Mouse (Mus musculus) intestine, postnatal 0 days (tissue): ENCODE data around the gene Dyrk1b. TPM values are rescaled to one million over a fixed set of nuclear protein-coding genes. Genes with fewer than 3 reads are reported as not detected.
A peak's percentile ranks its signal among the peaks of the same experiment; 100 is the strongest.
"Not testable (repeated sequence)": the region's sequence is repeated elsewhere in the genome, so short reads cannot be mapped to it uniquely, and the experiment has no call there.

Experiments used
- ATAC-seq: fragments of 200-750 bp; cut with Nextera tagmentation; 2 replicates; pipeline ENCODE4 v1.8.0; 2017; ENCODE audit warnings: mild to moderate bottlenecking, moderate TSS enrichment, moderate library complexity
- H3K27ac ChIP-seq: fragments of 300-500 bp; sonication (generic); 2 replicates; pipeline ENCODE4 v1.5.1; 2014; ENCODE audit warnings: mild to moderate bottlenecking, low read depth, low read length, moderate library complexity
- H3K27me3 ChIP-seq: fragments of 300-500 bp; sonication (generic); replicated peaks from 2 replicates; pipeline ENCODE4 v1.6.1; 2014; ENCODE audit warnings: low read length, mixed read lengths; ENCODE audit not compliant: control insufficient read depth, insufficient read depth
- H3K36me3 ChIP-seq: fragments of 300-500 bp; sonication (generic); 2 replicates; pipeline ENCODE4 v1.6.1; 2014; ENCODE audit warnings: mild to moderate bottlenecking, moderate library complexity; ENCODE audit not compliant: control insufficient read depth, insufficient read depth
- H3K4me1 ChIP-seq: fragments of 300-500 bp; sonication (generic); replicated peaks from 2 replicates; pipeline ENCODE4 v1.6.1; 2014; ENCODE audit warnings: antibody characterized with exemption, low read length, mixed read lengths; ENCODE audit not compliant: control insufficient read depth, insufficient read depth
- H3K4me2 ChIP-seq: fragments of 300-500 bp; sonication (generic); replicated peaks from 2 replicates; pipeline ENCODE4 v1.6.1; 2014; ENCODE audit warnings: low read depth, mild to moderate bottlenecking, moderate library complexity
- H3K4me3 ChIP-seq: fragments of 300-500 bp; sonication (generic); 2 replicates; pipeline ENCODE4 v1.5.1; 2014; ENCODE audit warnings: low read depth, low read length
- H3K9ac ChIP-seq: fragments of 300-500 bp; sonication (generic); 2 replicates; pipeline ENCODE4 v1.6.1; 2014; ENCODE audit warnings: mild to moderate bottlenecking, low read depth, low read length
- H3K9me3 ChIP-seq: fragments of 300-500 bp; sonication (generic); 2 replicates; pipeline ENCODE4 v1.6.1; 2016; ENCODE audit warnings: mixed run types; ENCODE audit not compliant: control insufficient read depth
- CTCF ChIP-seq: sonication (generic); IDR thresholded peaks from 2 replicates; pipeline ENCODE4 v1.5.1; 2016; ENCODE audit warnings: low read depth, mild to moderate bottlenecking, control low read depth, antibody characterized with exemption, moderate library complexity
- WGBS: fragments of 180-500 bp; shearing (Covaris S2); extraction: QIAGEN DNeasy Blood & Tissue Kit; methylation state at CpG from one replicate; pipeline ENCODE4 v1.1.7; 2014; 5-methylcytosine and 5-hydroxymethylcytosine counted together
- polyA plus RNA-seq: library from polyadenylated mRNA; unstranded; fragments of >200 nt; fragmentation: Nextera tagmentation; extraction: Ambion mirVana; gene quantifications from 2 replicates; pipeline ENCODE4 v1.2.1, GENCODE M21; 2015

The Dyrk1b gene
- 7.0 and 8.2 TPM in 2 replicates for polyA plus RNA-seq

DNA sequence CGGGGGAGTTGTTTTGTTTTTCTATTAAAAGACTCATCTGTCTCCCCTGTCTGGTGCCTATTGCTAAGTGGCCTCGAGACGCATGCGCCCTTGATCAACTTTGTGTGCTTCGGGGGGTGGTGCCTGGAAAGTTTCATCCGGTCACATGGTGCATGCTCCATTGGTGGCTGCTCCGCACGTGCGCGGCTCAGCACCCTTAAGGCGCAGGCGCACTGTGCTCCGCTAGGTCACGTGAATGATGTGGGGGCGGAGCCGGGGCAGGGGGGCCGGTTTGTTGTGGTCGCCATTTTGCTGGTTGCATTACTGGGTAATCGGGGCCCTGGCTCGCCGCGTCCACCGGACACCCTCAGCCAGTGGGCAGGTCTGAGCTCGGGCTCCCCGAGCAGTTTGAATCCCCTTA lies at the start of gene Dyrk1b:
Dyrk1b (plus strand) TSS at position 242 of the 400 bp plus-strand sequence.
- WGBS, result 2% methylated on average over 25 of the region's 25 CpGs
- peak; percentile 88 for ATAC-seq
- no peaks in the 10 kb centered on the region for H3K9me3 ChIP-seq

DNA sequence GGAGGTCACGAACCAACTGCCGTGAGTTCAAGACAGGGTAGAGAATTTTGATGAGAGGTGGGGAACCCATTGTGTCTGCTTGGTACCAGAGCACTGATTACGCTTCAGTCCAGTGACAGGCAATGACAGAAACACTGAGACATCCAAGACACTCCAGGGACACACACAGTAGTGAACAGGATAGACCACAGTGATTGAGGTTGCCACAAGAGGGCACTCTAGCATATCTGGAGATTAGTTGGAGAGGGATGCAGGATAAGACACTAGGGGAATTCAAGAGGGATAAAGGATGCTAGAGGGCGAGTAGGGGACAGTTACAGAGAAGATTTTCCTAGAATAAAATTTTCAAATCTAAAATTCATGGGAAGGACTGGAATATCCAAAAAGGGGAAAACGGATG lies 41.7 kb upstream of the Dyrk1b start:
- Histone ChIP-seq H3K4me2 (no peak overlapping the region), H3K9ac (no peak overlapping the region), H3K36me3 (no peaks in the 10 kb centered on the region), H3K27ac (no peak overlapping the region), H3K4me3 (no peak overlapping the region), H3K4me1 (no peaks in the 10 kb centered on the region), H3K27me3 (no peaks in the 10 kb centered on the region), H3K9me3 (no peaks in the 10 kb centered on the region)
- 56% methylated on average over 5 of the region's 5 CpGs for WGBS
- TF ChIP-seq CTCF, result peak; percentile 79
- ATAC-seq, result no peak

More for the DNA sequence above, at the start of gene Dyrk1b:
- H3K4me2 ChIP-seq, result peak within 1 kb of the TSS; percentile 96
- peak within 1 kb of the TSS; percentile 85 for H3K9ac ChIP-seq
- no peaks in the 10 kb centered on the region for H3K27me3 ChIP-seq
- H3K36me3 ChIP-seq, result peaks cover 65% of the 10 kb centered on the region
- H3K4me3 ChIP-seq, result peak within 1 kb of the TSS; percentile 88
- TF ChIP-seq CTCF, result no peak
- H3K27ac ChIP-seq, result peak within 1 kb of the TSS; percentile 71
- H3K4me1 ChIP-seq, result no peaks in the 10 kb centered on the region

DNA sequence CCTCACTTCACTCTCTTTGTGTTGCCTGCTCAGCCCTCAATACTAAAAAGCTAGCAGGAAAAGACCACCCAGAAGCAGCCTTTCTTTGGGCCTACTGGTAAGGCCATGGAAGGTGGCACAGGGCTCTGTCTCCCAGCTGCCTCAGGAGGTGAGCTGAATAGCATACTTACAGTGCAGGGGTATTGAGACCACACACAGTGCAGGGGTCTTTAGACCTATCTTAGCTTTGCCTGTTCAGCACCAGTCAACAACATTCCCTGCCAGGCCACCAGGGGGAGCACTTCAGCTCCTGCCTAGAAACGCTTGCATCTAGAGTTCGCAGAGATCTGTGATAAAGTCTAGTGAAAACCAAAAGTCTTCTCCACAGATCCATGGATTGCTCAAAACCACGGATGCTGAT lies 31.0 kb upstream of the Dyrk1b start:
- Histone ChIP-seq H3K4me2 (no peak overlapping the region), H3K9ac (no peak overlapping the region), H3K4me1 (no peaks in the 10 kb centered on the region), H3K27ac (no peak overlapping the region), H3K9me3 (no peaks in the 10 kb centered on the region), H3K27me3 (no peaks in the 10 kb centered on the region), H3K4me3 (no peak overlapping the region), H3K36me3 (no peaks in the 10 kb centered on the region)
- 11% methylated on average over 3 of the region's 3 CpGs for WGBS
- TF ChIP-seq CTCF, result peak; percentile 90
- 0 out of 2 replicates have a peak, but pooled peaks have one; percentile 27 for ATAC-seq

DNA sequence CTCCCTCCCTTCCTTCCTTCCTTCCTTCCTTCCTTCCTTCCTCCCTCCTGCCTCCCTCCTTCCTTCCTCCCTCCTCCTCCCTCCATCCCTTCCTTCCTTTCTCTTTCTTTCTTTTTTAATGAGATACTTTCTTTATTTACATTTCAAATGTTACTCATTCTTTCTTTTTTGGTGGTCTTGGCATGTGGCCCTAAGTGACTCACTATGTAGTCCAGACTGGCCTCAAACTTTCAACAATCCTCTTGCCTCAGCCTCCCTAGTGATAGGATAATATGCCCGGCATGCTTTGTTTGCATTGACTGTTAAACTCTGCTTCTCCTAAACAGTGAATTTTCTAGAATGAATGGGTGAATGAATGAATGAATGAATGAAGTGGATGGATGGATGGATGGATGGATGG lies 29.4 kb upstream of the Dyrk1b start:
- Histone ChIP-seq H3K36me3 (no peaks in the 10 kb centered on the region), H3K4me2 (no peak overlapping the region), H3K27me3 (no peaks in the 10 kb centered on the region), H3K9me3 (no peaks in the 10 kb centered on the region), H3K4me3 (no peak overlapping the region), H3K9ac (no peak overlapping the region), H3K4me1 (no peaks in the 10 kb centered on the region), H3K27ac (no peak overlapping the region)
- no peak for ATAC-seq
- WGBS, result 73% methylated on average over 1 of the region's 1 CpGs
- no peak for TF ChIP-seq CTCF

DNA sequence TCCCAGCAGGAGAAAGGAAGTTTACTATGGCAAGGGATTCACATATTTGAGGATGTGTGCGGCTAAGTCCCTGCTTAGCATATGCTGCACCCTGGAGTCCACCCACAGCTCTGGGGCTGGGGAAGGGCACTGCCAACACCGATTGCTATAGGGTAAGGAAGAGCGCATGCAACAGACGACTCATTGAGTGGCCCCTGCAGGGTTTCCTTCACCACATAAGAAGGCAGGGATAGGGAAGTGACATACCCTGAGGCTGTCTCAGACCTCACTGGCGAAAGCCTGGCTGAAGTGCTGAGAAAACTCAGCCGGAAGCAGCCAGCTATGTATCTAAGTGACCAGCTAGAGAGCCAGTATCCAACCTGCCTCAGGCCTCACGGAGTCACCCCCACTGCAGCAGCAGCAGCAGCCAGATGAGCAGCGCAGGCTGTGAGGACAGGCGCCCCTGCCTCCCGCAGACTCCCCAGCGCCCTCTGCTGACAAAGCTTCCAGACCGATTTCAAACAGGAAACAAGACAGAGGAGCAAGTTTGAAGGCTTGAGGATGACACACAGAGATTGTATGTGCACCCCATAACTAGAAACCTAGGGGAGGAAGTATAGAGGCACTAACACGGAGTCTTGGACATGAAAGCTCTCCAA lies 27.6 kb upstream of the Dyrk1b start:
- no peak for ATAC-seq
- Histone ChIP-seq H3K27ac (no peak overlapping the region), H3K9ac (no peak overlapping the region), H3K36me3 (no peaks in the 10 kb centered on the region), H3K4me2 (no peak overlapping the region), H3K4me1 (no peaks in the 10 kb centered on the region), H3K27me3 (no peaks in the 10 kb centered on the region), H3K4me3 (no peak overlapping the region), H3K9me3 (no peaks in the 10 kb centered on the region)
- peak; percentile 84 for TF ChIP-seq CTCF
- WGBS, result 19% methylated on average over 13 of the region's 13 CpGs

DNA sequence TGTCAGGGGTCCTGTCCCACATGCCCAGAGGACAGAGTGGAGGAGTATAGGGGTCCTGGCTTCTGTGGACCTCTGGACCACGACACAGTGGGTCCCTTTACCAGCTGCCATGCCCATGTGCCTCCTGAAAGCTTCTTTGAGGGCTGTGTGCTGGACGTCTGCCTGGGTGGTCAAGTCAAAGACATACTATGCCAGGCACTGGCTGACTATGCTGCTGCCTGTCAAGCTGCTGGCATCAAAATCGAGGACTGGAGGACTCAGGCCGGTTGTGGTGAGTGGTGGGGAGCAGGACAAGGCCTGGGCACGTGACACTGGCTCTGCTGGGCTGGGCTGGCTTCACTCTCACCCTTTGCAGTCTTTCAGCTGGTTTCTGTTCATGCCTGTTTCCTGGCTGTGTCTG lies 25.7 kb upstream of the Dyrk1b start:
- H3K4me1 ChIP-seq, H3K4me2 ChIP-seq, ATAC-seq, H3K27ac ChIP-seq, H3K9me3 ChIP-seq, H3K36me3 ChIP-seq, H3K9ac ChIP-seq, H3K4me3 ChIP-seq, H3K27me3 ChIP-seq: not testable (repeated sequence)
- WGBS, result 37% methylated on average over 5 of the region's 5 CpGs

DNA sequence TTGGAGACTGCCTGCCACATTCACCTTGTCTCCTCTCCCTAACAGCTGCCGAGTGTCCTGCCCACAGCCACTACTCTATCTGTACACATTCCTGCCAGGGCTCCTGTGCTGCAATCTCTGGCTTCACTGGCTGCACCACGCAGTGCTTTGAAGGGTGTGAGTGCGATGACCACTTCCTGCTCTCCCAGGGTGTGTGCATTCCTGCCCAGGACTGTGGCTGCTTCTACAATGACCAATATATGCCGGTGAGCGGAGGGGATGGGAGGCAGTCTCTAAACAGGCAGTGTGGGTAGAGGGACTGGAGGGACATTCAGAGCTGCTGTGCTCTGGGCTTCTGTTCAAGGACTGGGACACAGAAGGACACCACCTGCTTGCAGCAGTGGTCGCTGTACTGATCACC lies 20.0 kb upstream of the Dyrk1b start:
- H3K9ac ChIP-seq, result no peak overlapping the region
- no peaks in the 10 kb centered on the region for H3K9me3 ChIP-seq
- no peak overlapping the region for H3K4me3 ChIP-seq
- H3K27me3 ChIP-seq, result no peaks in the 10 kb centered on the region
- no peaks in the 10 kb centered on the region; the same call in 1 of the 2 replicates for H3K4me1 ChIP-seq
- no peak for TF ChIP-seq CTCF
- H3K4me2 ChIP-seq, result no peak overlapping the region
- 46% methylated on average over 6 of the region's 6 CpGs for WGBS
- no peak for ATAC-seq
- no peaks in the 10 kb centered on the region for H3K36me3 ChIP-seq
- no peak overlapping the region for H3K27ac ChIP-seq
